Mouse (Mus musculus): ENCODE results near the gene Stom.

DNA sequence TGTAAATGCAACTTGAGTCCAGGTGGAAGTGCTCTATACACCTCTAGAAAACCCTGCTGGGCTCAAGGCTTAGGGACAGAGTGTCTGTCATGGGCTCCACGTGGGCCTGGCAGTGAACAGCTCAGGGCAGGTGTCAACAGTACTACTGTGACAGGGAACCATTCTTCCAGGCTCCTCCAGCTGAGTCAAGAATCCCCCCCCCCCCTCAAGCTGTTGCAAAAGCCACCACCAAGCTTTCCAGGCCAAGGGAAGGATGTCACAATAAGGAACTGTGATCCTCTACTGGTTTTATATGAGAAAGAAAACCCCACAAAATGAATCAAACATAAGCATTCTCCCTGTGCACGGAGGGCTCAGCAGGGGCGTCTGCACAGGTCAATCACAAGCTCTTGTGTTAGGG is 22.5 kb downstream of the Stom start:
- TF ChIP-seq POLR2A (IDR thresholded peaks at IDR 0.05; ENCODE audit: extremely low read depth, insufficient read depth, low read length) (no peak), CTCF (IDR thresholded peaks at IDR 0.05; ENCODE audit: low read depth, low read length) (no peak)
